Mouse (Mus musculus) hematopoietic stem cell, adult 5-6 weeks (primary cell): ENCODE data around the gene Il13ra1. TPM values are rescaled to one million over a fixed set of nuclear protein-coding genes. Genes with fewer than 3 reads are reported as not detected.

ENCODE experiments used
- ATAC-seq, 2 experiments: fragments of 125-278 bp in 1 of 2; replicated peaks in 1 of 2; 2 replicates each; pipeline ENCODE4 v1.8.0; 2016 to 2017; ENCODE audit warnings: inconsistent platforms in 2 of 2, mild to moderate bottlenecking in 2 of 2, moderate number of reproducible peaks in 2 of 2, low read depth in 1 of 2, moderate TSS enrichment in 1 of 2; ENCODE audit not compliant: low FRiP score in 2 of 2, poor library complexity in 2 of 2, severe bottlenecking in 2 of 2, insufficient read depth in 1 of 2, low TSS enrichment in 1 of 2
- total RNA-seq: library from RNA; stranded (forward); fragments of 172-1452, 232-1000 nt; gene quantifications from 2 replicates; pipeline ENCODE4 v1.2.3, GENCODE M21; 2017

Il13ra1 gene
- total RNA-seq, 1 experiment from 2014 or later, result not detected

GRCm38 (mm10) chrX:36183625-36184024 lies 71.7 kb downstream of the Il13ra1 start:
- ATAC-seq, result peak; percentile 53 to 58; a peak in 1 of 4 replicates

- no peak for ATAC-seq
These were observed 74.1 kb downstream of the Il13ra1 start for GRCm38 (mm10) chrX:36186036-36186435.

- no peak for ATAC-seq
These were observed 74.5 kb downstream of the Il13ra1 start for GRCm38 (mm10) chrX:36186443-36186842.

- no peak for ATAC-seq
These were observed 82.0 kb downstream of the Il13ra1 start for GRCm38 (mm10) chrX:36193951-36194350.

GRCm38 (mm10) chrX:36195736-36196525 lies 84.0 kb downstream of the Il13ra1 start, which contains the start of gene Zcchc12:
Gene Zcchc12, plus strand, starts transcription at chrX:36195904.
- ATAC-seq, result peak; percentile 39 to 53; a peak in 3 of 4 replicates

GRCm38 (mm10) chrX:36209554-36209953 lies 97.6 kb downstream of the Il13ra1 start:
- peak in 1 of 2 experiments; percentile 58; a peak in 2 of 4 replicates for ATAC-seq

GRCm38 (mm10) chrX:36211216-36211615 lies 99.3 kb downstream of the Il13ra1 start:
- no peak for ATAC-seq

Other genes with a start within 250 kb of the Il13ra1 start
- 147 and 168 TPM in 2 replicates for gene Dock11, start 223.3 kb upstream of the Il13ra1 start, total RNA-seq
- gene Zcchc12, start 83.8 kb downstream of the Il13ra1 start, total RNA-seq, result 0.25 and 1.1 TPM in 2 replicates
- 30.4 and 34.9 TPM in 2 replicates for gene Lonrf3, start 216.2 kb downstream of the Il13ra1 start, total RNA-seq